Mouse (Mus musculus): ENCODE measurements around the gene Dock7. TPM values are rescaled to one million over a fixed set of nuclear protein-coding genes. Genes with fewer than 3 reads are reported as not detected.
"Not testable (repeated sequence)": the region's sequence is repeated elsewhere in the genome, so short reads cannot be mapped to it uniquely, and the experiment has no call there.

Gene Dock7
- polyA plus RNA-seq, 1 experiment from 2014 or later: 45.9 TPM

GRCm38 (mm10) chr4:98984701-98985100 is 136.0 kb downstream of the Dock7 start:
- Histone ChIP-seq H3K4me1 (no peaks in the 10 kb centered on the region), H3K27ac (no peak overlapping the region), H3K4me2 (no peak overlapping the region), H3K9me3 (no peaks in the 10 kb centered on the region), H3K4me3 (no peak overlapping the region), H3K36me3 (peaks cover 33% of the 10 kb centered on the region), H3K27me3 (no peaks in the 10 kb centered on the region), H3K9ac (no peak overlapping the region)
- WGBS: 75% methylated on average over 8 of the region's 8 CpGs
- ATAC-seq (ENCODE audit: insufficient number of reproducible peaks, low FRiP score, low TSS enrichment, low read depth): no peak

GRCm38 (mm10) chr4:98979976-98980375 is 140.7 kb downstream of the Dock7 start:
- H3K9ac ChIP-seq; H3K27ac ChIP-seq; H3K27me3 ChIP-seq; H3K4me3 ChIP-seq; H3K4me1 ChIP-seq; H3K9me3 ChIP-seq; ATAC-seq (ENCODE audit: insufficient number of reproducible peaks, low FRiP score, low TSS enrichment, low read depth); H3K4me2 ChIP-seq: not testable (repeated sequence)
- H3K36me3 ChIP-seq: peaks cover 29% of the 10 kb centered on the region
- 79% methylated on average over 3 of the region's 3 CpGs for WGBS

GRCm38 (mm10) chr4:98978693-98979092 is 142.0 kb downstream of the Dock7 start:
- H3K4me2 ChIP-seq: no peak overlapping the region
- no peak for ATAC-seq (ENCODE audit: insufficient number of reproducible peaks, low FRiP score, low TSS enrichment, low read depth)
- WGBS: 83% methylated on average over 2 of the region's 2 CpGs
- no peaks in the 10 kb centered on the region for H3K4me1 ChIP-seq
- H3K9ac ChIP-seq: no peak overlapping the region
- H3K9me3 ChIP-seq: no peaks in the 10 kb centered on the region
- peaks cover 31% of the 10 kb centered on the region for H3K36me3 ChIP-seq
- H3K27me3 ChIP-seq: no peaks in the 10 kb centered on the region
- H3K4me3 ChIP-seq: no peak overlapping the region
- no peak overlapping the region for H3K27ac ChIP-seq

DNA sequence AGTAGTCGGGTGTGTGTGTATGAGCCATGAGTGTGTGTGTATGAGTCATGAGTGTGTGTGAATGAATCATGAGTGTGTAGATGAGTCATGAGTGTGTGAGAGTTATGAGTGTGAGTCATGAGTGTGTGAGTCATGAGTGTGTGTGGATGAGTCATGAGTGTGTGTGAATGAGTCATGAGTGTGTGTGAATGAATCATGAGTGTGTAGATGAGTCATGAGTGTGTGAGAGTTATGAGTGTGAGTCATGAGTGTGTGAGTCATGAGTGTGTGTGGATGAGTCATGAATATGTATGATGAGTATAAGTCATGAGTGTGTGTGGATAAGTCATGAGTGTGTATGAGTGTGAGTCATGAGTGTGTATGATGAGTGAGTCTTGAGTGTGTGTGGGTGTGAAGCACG is 142.4 kb downstream of the Dock7 start:
- ATAC-seq (ENCODE audit: insufficient number of reproducible peaks, low FRiP score, low TSS enrichment, low read depth); H3K4me2 ChIP-seq; H3K9me3 ChIP-seq; H3K9ac ChIP-seq; H3K27me3 ChIP-seq; H3K4me1 ChIP-seq; H3K4me3 ChIP-seq; H3K27ac ChIP-seq: not testable (repeated sequence)
- WGBS: 96% methylated on average over 2 of the region's 2 CpGs
- H3K36me3 ChIP-seq: peaks cover 31% of the 10 kb centered on the region

GRCm38 (mm10) chr4:98975741-98976140 is 145.0 kb downstream of the Dock7 start:
- Histone ChIP-seq H3K4me2 (no peak overlapping the region), H3K27ac (no peak overlapping the region), H3K9me3 (no peaks in the 10 kb centered on the region), H3K4me3 (no peak overlapping the region), H3K9ac (no peak overlapping the region), H3K4me1 (no peaks in the 10 kb centered on the region), H3K27me3 (no peaks in the 10 kb centered on the region), H3K36me3 (peaks cover 51% of the 10 kb centered on the region)
- no peak for ATAC-seq (ENCODE audit: insufficient number of reproducible peaks, low FRiP score, low TSS enrichment, low read depth)
- WGBS: 67% methylated on average over 8 of the region's 8 CpGs

DNA sequence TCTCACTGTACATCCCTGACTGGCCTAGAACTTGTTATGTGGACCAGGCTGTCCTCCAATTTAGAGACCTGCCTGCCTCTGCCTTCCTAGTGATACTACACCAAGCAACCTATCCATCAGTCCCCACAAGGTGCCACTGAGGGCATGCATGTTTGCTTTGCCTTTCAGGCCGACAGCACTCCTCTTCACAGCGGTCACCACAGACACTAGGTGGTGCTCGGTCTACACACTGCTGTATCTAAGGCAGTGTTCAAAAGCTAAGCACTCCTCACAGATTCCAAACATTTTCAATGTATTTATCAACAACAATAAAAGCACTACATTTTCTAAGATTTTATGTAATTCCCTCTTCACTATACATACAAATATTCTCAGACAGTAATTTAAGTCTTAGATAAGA is 150.8 kb downstream of the Dock7 start:
- peaks cover 70% of the 10 kb centered on the region for H3K36me3 ChIP-seq
- no peak for ATAC-seq (ENCODE audit: insufficient number of reproducible peaks, low FRiP score, low TSS enrichment, low read depth)
- WGBS: 95% methylated on average over 3 of the region's 3 CpGs
- no peak overlapping the region for H3K27ac ChIP-seq
- no peak overlapping the region for H3K4me2 ChIP-seq
- no peaks in the 10 kb centered on the region for H3K9me3 ChIP-seq
- H3K4me1 ChIP-seq: no peaks in the 10 kb centered on the region
- H3K9ac ChIP-seq: no peak overlapping the region
- H3K4me3 ChIP-seq: no peak overlapping the region
- no peaks in the 10 kb centered on the region for H3K27me3 ChIP-seq

DNA sequence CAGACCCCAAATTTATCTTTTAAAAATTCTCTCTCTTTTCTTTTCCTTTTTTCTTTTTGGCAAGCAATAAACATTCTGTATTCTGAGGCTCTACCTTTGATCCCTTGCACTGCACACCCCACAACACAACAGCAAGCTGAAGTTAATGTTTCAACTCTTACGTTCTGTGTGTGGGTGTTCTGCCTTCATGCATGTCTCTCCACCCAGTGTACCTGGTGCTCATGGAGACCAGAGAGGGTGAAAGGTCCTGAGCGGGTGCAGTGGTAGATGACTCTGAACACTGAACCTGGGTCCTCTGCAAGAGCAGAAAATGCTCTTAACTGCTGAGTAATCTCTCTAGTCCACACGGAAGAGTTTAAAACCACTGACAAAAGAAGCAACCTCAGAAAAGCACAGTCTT is 160.5 kb downstream of the Dock7 start:
- H3K9ac ChIP-seq: no peak overlapping the region
- no peak for ATAC-seq (ENCODE audit: insufficient number of reproducible peaks, low FRiP score, low TSS enrichment, low read depth)
- H3K27ac ChIP-seq: no peak overlapping the region
- no peak overlapping the region for H3K4me3 ChIP-seq
- peaks cover 53% of the 10 kb centered on the region for H3K36me3 ChIP-seq
- H3K9me3 ChIP-seq: no peaks in the 10 kb centered on the region
- WGBS: 88% methylated on average over 3 of the region's 3 CpGs
- H3K4me1 ChIP-seq: no peaks in the 10 kb centered on the region
- H3K4me2 ChIP-seq: no peak overlapping the region
- H3K27me3 ChIP-seq: no peaks in the 10 kb centered on the region

- no peak overlapping the region for H3K9ac ChIP-seq
- H3K4me1 ChIP-seq: no peaks in the 10 kb centered on the region
- no peaks in the 10 kb centered on the region for H3K27me3 ChIP-seq
- ATAC-seq (ENCODE audit: insufficient number of reproducible peaks, low FRiP score, low TSS enrichment, low read depth): no peak
- WGBS: 92% methylated on average over 8 of the region's 8 CpGs
- H3K36me3 ChIP-seq: peaks cover 47% of the 10 kb centered on the region
- H3K27ac ChIP-seq: no peak overlapping the region
- H3K4me3 ChIP-seq: no peak overlapping the region
- no peak overlapping the region for H3K4me2 ChIP-seq
- no peaks in the 10 kb centered on the region for H3K9me3 ChIP-seq
Observed at GRCm38 (mm10) chr4:98955986-98956385, 164.7 kb downstream of the Dock7 start.

- Histone ChIP-seq H3K4me2 (no peak overlapping the region), H3K4me1 (no peaks in the 10 kb centered on the region), H3K9ac (no peak overlapping the region), H3K4me3 (no peak overlapping the region), H3K9me3 (no peaks in the 10 kb centered on the region), H3K27me3 (no peaks in the 10 kb centered on the region), H3K27ac (no peak overlapping the region), H3K36me3 (peaks cover 23% of the 10 kb centered on the region; the same call in 1 of the 2 replicates)
- ATAC-seq (ENCODE audit: insufficient number of reproducible peaks, low FRiP score, low TSS enrichment, low read depth): no peak
Observed at GRCm38 (mm10) chr4:98950563-98950962, 170.2 kb downstream of the Dock7 start.

- not testable (repeated sequence) for H3K4me2 ChIP-seq; ATAC-seq (ENCODE audit: insufficient number of reproducible peaks, low FRiP score, low TSS enrichment, low read depth); H3K27me3 ChIP-seq; H3K4me1 ChIP-seq; H3K4me3 ChIP-seq; H3K9me3 ChIP-seq; H3K9ac ChIP-seq; H3K27ac ChIP-seq
- 91% methylated on average over 6 of the region's 6 CpGs for WGBS
- peaks cover 52% of the 10 kb centered on the region for H3K36me3 ChIP-seq
Observed at GRCm38 (mm10) chr4:98938210-98938609, 182.5 kb downstream of the Dock7 start.

DNA sequence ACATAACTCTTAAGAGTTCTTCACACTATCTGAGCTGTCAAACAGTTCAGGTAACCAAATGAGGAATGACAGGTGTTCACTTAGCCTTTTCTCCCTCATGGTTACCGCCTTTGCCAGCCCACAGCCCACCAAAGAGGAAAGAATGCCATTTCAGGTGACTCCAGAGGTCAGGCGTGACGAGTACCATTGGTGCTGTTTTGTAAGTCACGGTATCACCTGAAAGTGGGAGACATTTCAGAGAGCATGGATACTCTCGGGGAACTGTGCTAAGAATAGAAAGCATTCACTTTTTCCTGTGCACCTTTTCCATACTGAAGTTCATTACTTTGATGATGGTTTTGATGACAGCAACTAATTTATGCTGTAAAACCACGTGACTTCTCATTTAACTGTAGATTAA is 184.7 kb downstream of the Dock7 start:
- H3K36me3 ChIP-seq: peaks cover 51% of the 10 kb centered on the region
- H3K4me2 ChIP-seq: no peak overlapping the region
- H3K9me3 ChIP-seq: no peaks in the 10 kb centered on the region
- H3K27me3 ChIP-seq: no peaks in the 10 kb centered on the region
- H3K9ac ChIP-seq: no peak overlapping the region
- no peak overlapping the region for H3K4me3 ChIP-seq
- H3K27ac ChIP-seq: no peak overlapping the region
- WGBS: 80% methylated on average over 6 of the region's 6 CpGs
- H3K4me1 ChIP-seq: no peaks in the 10 kb centered on the region
- ATAC-seq (ENCODE audit: insufficient number of reproducible peaks, low FRiP score, low TSS enrichment, low read depth): no peak

GRCm38 (mm10) chr4:98925250-98925781 is 195.4 kb downstream of the Dock7 start:
- H3K4me1 ChIP-seq: peaks cover 15% of the 10 kb centered on the region
- peak overlapping the region; percentile 97 for H3K4me3 ChIP-seq
- H3K27me3 ChIP-seq: no peaks in the 10 kb centered on the region
- H3K9ac ChIP-seq: no peak overlapping the region
- no peak overlapping the region for H3K27ac ChIP-seq
- WGBS: 14% methylated on average over 6 of the region's 6 CpGs
- no peaks in the 10 kb centered on the region for H3K9me3 ChIP-seq
- ATAC-seq (ENCODE audit: insufficient number of reproducible peaks, low FRiP score, low TSS enrichment, low read depth): no peak
- H3K36me3 ChIP-seq: peaks cover 4% of the 10 kb centered on the region
- peak overlapping the region; percentile 55 for H3K4me2 ChIP-seq

GRCm38 (mm10) chr4:98924906-98925178 is 195.9 kb downstream of the Dock7 start:
- Histone ChIP-seq H3K4me3 (peak overlapping the region; percentile 97), H3K9me3 (no peaks in the 10 kb centered on the region), H3K4me1 (peaks cover 15% of the 10 kb centered on the region), H3K27ac (peak overlapping the region; percentile 100), H3K4me2 (peak overlapping the region; percentile 55), H3K36me3 (no peaks in the 10 kb centered on the region; the same call in 1 of the 2 replicates), H3K27me3 (no peaks in the 10 kb centered on the region), H3K9ac (peak overlapping the region; percentile 76)
- 0% methylated on average over 2 of the region's 2 CpGs for WGBS
- ATAC-seq (ENCODE audit: insufficient number of reproducible peaks, low FRiP score, low TSS enrichment, low read depth): no peak

Measured in limb, embryonic 15.5 days (tissue).